Mouse (Mus musculus) heart, postnatal 10 days (tissue): ENCODE results near the gene Pdpk1. TPM values are rescaled to one million over a fixed set of nuclear protein-coding genes. Genes with fewer than 3 reads are reported as not detected.

ENCODE experiments used
- DNase-seq, 2 experiments: peaks; one replicate each; pipeline ENCODE4 v3.0.0; 2021
- intact Hi-C: fragments of 180-260 bp; cut with DNase I; formaldehyde crosslinking; loops from one replicate; pipeline ENCODE4 v1.15.1; 2025
- total RNA-seq, 2 experiments: library from RNA; stranded (reverse); gene quantifications; 2 replicates each; pipeline ENCODE4 v1.2.3; 2021

Pdpk1 gene
- total RNA-seq, 2 experiments from 2014 or later, result 49.4 to 52.9 TPM

- intact Hi-C loops, result no loop called here
These were observed 102.7 kb downstream of the Pdpk1 start for GRCm38 (mm10) chr17:24048053-24048452.

GRCm38 (mm10) chr17:24046026-24046425, 104.7 kb downstream of the Pdpk1 start:
- DNase-seq, result no peak
- intact Hi-C loops, result no loop called here

More at GRCm38 (mm10) chr17:24048053-24048452, 102.7 kb downstream of the Pdpk1 start:
- no peak for DNase-seq

- intact Hi-C loops, result no loop called here
- no peak for DNase-seq
These were observed 105.1 kb downstream of the Pdpk1 start for GRCm38 (mm10) chr17:24045608-24046007.

- intact Hi-C loops, result no loop called here
- DNase-seq, result no peak
These were observed 106.2 kb downstream of the Pdpk1 start for GRCm38 (mm10) chr17:24044482-24044881.

- intact Hi-C loops, result no loop called here
These were observed 112.9 kb downstream of the Pdpk1 start, which contains the start of gene Prss27 for GRCm38 (mm10) chr17:24037844-24038243. Prss27 (plus strand) TSS chr17:24038144.

GRCm38 (mm10) chr17:24037360-24037759, 113.4 kb downstream of the Pdpk1 start:
- DNase-seq, result no peak
- intact Hi-C loops, result no loop called here

More at GRCm38 (mm10) chr17:24037844-24038243, 112.9 kb downstream of the Pdpk1 start, which contains the start of gene Prss27:
- DNase-seq, result no peak

- intact Hi-C loops, result no loop called here
- DNase-seq, result no peak
These were observed 113.8 kb downstream of the Pdpk1 start for GRCm38 (mm10) chr17:24036954-24037353.

GRCm38 (mm10) chr17:24035087-24035486, 115.6 kb downstream of the Pdpk1 start:
- intact Hi-C loops, result no loop called here

GRCm38 (mm10) chr17:24030551-24030950, 120.2 kb downstream of the Pdpk1 start:
- intact Hi-C loops, result no loop called here
- no peak for DNase-seq

More at GRCm38 (mm10) chr17:24035087-24035486, 115.6 kb downstream of the Pdpk1 start:
- no peak for DNase-seq

GRCm38 (mm10) chr17:24029477-24029876, 121.2 kb downstream of the Pdpk1 start:
- intact Hi-C loops, result no loop called here
- DNase-seq, result no peak

Other genes with a start within 250 kb of the Pdpk1 start
- gene Dcpp3, start 233.5 kb downstream of the Pdpk1 start, total RNA-seq, result not detected
- not detected for gene Sbp, start 209.3 kb downstream of the Pdpk1 start, total RNA-seq
- not detected for gene Sbpl, start 195.7 kb downstream of the Pdpk1 start, total RNA-seq
- gene Prss30, start 170.4 kb downstream of the Pdpk1 start, total RNA-seq, result not detected
- gene Prss22, start 152.8 kb downstream of the Pdpk1 start, total RNA-seq, result not detected
- gene Prss27, start 112.8 kb downstream of the Pdpk1 start, total RNA-seq, result not detected
- gene Kctd5, start 77.4 kb downstream of the Pdpk1 start, total RNA-seq, result 10 to 100 TPM; 19.5 to 20.8 TPM
- gene Amdhd2, start 12.8 kb upstream of the Pdpk1 start, total RNA-seq, result 10 to 100 TPM; 20.7 to 22.8 TPM
- 100 to 1,000 TPM; 275 to 284 TPM for gene Atp6v0c, start 18.8 kb upstream of the Pdpk1 start, total RNA-seq
- gene Tbc1d24, start 54.6 kb upstream of the Pdpk1 start, total RNA-seq, result 10 to 100 TPM in 1 of 2 experiments, 1 to 10 TPM in 1; 8.4 to 11.0 TPM
- 1 to 10 TPM; 1.6 to 1.7 TPM for gene Ntn3, start 58.6 kb upstream of the Pdpk1 start, total RNA-seq
- gene Tedc2, start 69.9 kb upstream of the Pdpk1 start, total RNA-seq, result 1 to 10 TPM; 3.5 to 5.0 TPM
- gene Ccnf, start 100.6 kb upstream of the Pdpk1 start, total RNA-seq, result 1 to 10 TPM; 6.9 to 7.7 TPM
- not detected for gene Abca17, start 200.1 kb upstream of the Pdpk1 start, total RNA-seq
- 10 to 100 TPM; 14.5 to 15.3 TPM for gene Abca3, start 201.0 kb upstream of the Pdpk1 start, total RNA-seq